Mouse (Mus musculus): Measurements from ENCODE around the gene Megf11.
"Not testable (repeated sequence)": the region's sequence is repeated elsewhere in the genome, so short reads cannot be mapped to it uniquely, and the experiment has no call there.

Megf11 gene

GRCm38 (mm10) chr9:64654723-64655122, 269.3 kb downstream of the Megf11 start:
- DNase-seq = no peak

- DNase-seq = no peak
Observed at GRCm38 (mm10) chr9:64656613-64657012, 271.2 kb downstream of the Megf11 start.

- DNase-seq = no peak
Observed at GRCm38 (mm10) chr9:64660222-64660621, 274.8 kb downstream of the Megf11 start.

- DNase-seq = no peak
Observed at GRCm38 (mm10) chr9:64664612-64665011, 279.2 kb downstream of the Megf11 start.

GRCm38 (mm10) chr9:64666549-64666948, 281.1 kb downstream of the Megf11 start:
- no peak for DNase-seq

- DNase-seq = no peak
Observed at GRCm38 (mm10) chr9:64667513-64667912, 282.1 kb downstream of the Megf11 start.

- DNase-seq = no peak
Observed at GRCm38 (mm10) chr9:64668001-64668400, 282.6 kb downstream of the Megf11 start.

- DNase-seq = not testable (repeated sequence)
Observed at GRCm38 (mm10) chr9:64671341-64672319, 286.2 kb downstream of the Megf11 start.

- no peak for DNase-seq
Observed at GRCm38 (mm10) chr9:64687122-64688014, 301.9 kb downstream of the Megf11 start.

GRCm38 (mm10) chr9:64688015-64688394, 302.6 kb downstream of the Megf11 start:
- DNase-seq = no peak

GRCm38 (mm10) chr9:64690771-64691170, 305.3 kb downstream of the Megf11 start:
- DNase-seq = no peak

GRCm38 (mm10) chr9:64691176-64691575, 305.8 kb downstream of the Megf11 start:
- DNase-seq = peak; percentile 46

GRCm38 (mm10) chr9:64693094-64693493, 307.7 kb downstream of the Megf11 start:
- no peak for DNase-seq

- no peak for DNase-seq
Observed at GRCm38 (mm10) chr9:64695266-64695665, 309.8 kb downstream of the Megf11 start.

GRCm38 (mm10) chr9:64696404-64696803, 311.0 kb downstream of the Megf11 start:
- DNase-seq = no peak

GRCm38 (mm10) chr9:64697006-64697405, 311.6 kb downstream of the Megf11 start:
- DNase-seq = no peak

GRCm38 (mm10) chr9:64697677-64698076, 312.3 kb downstream of the Megf11 start:
- DNase-seq = no peak

- DNase-seq = no peak
Observed at GRCm38 (mm10) chr9:64698586-64698985, 313.2 kb downstream of the Megf11 start.

GRCm38 (mm10) chr9:64700451-64701311, 315.3 kb downstream of the Megf11 start:
- DNase-seq = no peak

- DNase-seq = no peak
Observed at GRCm38 (mm10) chr9:64701651-64702050, 316.2 kb downstream of the Megf11 start.

- no peak for DNase-seq
Observed at GRCm38 (mm10) chr9:64702391-64702790, 317.0 kb downstream of the Megf11 start.

GRCm38 (mm10) chr9:64702937-64703336, 317.5 kb downstream of the Megf11 start:
- DNase-seq = peak; percentile 49

All from right cerebral cortex, postnatal 25 days (tissue).